Mouse (Mus musculus) cerebellum, adult 9-11 months (tissue): ENCODE results near the gene Zfp605.
"Not testable (repeated sequence)": the region's sequence is repeated elsewhere in the genome, so short reads cannot be mapped to it uniquely, and the experiment has no call there.

Source experiments
- DNase-seq: peaks from one replicate; pipeline ENCODE4 v3.0.0; 2022

The Zfp605 gene

DNA sequence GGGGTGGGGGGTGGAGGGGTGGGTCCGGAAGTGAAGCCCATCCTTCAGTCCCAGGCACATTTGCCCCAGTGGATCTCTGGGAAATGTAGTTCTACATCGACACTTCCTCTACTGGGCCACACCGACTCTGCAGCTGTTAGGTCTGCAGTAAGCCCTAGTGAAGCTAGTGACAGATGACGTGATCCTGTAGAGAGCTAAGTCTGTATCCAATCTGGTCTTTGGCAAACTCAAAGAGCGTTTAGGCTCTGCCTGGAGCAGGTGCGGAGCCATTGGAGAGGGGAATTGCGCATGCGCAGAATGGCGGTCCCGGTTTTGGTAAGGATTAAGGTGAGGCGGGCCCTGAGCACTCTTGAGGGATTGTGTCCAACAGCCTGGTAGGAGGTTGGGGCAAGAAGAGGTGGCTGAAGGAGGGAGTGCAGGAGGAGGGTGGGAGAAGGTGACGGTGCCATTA lies at the start of gene Zfp605:
Gene Zfp605, plus strand, starts transcription at position 102 of the 451 bp plus-strand sequence.
- DNase-seq = peak; percentile 95

DNA sequence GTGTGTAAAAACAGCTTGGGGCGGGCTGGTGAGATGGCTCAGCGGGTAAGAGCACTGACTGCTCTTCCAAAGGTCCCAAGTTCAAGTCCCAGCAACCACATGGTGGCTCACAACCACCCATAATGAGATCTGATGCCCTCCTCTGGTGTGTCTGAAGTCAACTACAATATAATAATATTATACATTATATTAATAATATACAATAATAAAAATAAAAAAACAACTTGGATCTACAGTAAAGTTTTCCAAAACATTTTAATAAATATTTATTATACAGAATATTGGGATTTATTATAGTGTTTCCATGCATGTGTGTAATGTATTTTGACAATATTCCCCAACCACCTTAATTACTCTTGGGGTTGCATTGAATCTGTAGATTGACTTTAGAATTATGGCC lies 37.5 kb upstream of the Zfp605 start, which contains the start of gene Gm17655:
Gene Gm17655, minus strand, starts transcription at position 101 of the 400 bp plus-strand sequence.
- DNase-seq = not testable (repeated sequence)

DNA sequence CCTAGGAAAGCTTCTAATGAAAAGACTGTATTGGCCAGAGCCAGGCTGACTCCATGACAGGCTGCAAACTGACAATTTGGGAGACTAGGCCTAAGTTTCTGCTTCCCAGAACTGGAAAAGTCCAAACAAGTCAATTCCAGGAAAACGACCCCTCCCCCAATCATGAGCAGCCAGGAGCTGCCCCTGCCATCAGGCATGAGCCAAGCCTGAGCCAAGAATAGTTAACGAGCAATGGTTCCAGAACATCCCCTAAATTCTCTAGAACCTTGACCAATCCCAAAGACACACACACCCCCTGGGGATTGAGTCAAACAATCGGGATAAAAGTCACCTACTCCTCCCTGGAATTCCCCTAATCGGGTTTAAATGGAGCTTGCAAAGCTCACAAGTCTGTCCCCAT lies 26.9 kb upstream of the Zfp605 start:
- no peak for DNase-seq

GRCm38 (mm10) chr5:110086161-110086866 lies 23.6 kb upstream of the Zfp605 start:
- no peak for DNase-seq

GRCm38 (mm10) chr5:110091546-110091945 lies 18.3 kb upstream of the Zfp605 start:
- no peak for DNase-seq

GRCm38 (mm10) chr5:110094030-110094846 lies 15.7 kb upstream of the Zfp605 start, which contains the start of gene Gm35315:
Gene Gm35315 (minus strand): TSS chr5:110094420.
- DNase-seq = peak; percentile 93

DNA sequence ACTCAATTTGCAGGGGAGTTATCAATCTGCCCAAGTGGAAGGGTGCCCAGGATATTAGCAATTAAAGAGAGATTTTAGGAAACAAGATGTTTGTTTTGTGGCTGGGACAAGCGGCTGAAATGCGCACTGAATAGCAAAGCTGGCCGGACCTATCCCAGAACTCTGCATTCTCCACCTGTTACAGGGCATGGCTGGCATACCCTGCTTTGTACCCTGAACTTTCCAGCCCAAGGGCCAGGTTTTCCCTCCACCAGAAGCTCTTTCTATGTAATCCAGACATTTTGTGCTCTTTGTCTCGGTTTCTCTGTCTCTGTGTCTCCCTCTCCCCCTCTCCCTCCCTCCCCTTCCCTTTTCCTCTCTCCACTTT lies 15.1 kb upstream of the Zfp605 start:
- DNase-seq = no peak

- peak; percentile 52 for DNase-seq
These were observed 10.9 kb upstream of the Zfp605 start for GRCm38 (mm10) chr5:110098991-110099477.

DNA sequence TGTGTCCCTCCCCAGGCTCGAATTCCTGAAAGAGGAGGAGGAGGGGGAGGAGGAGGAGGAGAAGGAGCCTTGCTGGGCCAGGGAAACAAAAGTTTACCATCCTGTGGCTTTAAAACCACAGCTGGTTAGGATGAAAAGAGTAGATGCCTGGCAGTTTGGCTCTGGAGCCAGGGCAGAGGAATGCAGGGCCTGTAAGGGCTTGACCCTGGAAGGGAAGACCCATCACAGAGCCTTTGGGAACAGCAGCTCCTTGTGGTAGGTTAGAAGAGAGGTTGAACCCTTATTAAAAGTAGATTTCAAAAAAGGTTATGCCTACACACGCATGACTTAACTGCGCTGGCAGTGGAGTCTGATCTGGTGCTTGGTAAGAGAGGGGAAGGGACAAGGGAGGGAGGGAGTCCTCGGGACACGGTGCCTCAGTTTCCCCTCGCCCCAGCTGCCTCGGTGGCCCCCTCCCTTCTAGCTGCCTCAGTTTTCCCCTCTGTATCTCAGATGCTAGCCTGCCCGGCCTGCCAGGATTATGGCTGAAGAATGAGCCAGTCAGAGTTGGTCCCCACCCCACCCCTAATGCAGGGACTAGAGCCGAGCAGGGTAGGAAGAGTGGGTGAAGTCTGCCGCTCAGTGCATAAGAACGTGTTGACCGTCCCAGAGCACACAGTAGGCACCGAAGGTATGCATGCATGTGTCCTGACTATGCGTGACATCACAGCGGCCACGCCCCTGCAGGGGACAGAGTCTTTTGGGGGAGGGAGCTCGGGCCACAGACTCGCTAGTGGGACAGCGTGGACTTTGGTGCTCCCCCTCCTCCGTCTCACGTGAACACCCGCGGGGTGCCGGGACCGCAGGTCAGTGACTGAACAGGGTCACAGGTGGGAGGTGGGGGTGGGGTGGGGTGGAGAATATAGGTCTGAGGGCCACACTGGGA lies 10.0 kb upstream of the Zfp605 start, which contains the start of gene Plcxd1:
Gene Plcxd1, plus strand, starts transcription at position 314 of the 925 bp plus-strand sequence.
- DNase-seq = peak; percentile 71

- peak; percentile 78 for DNase-seq
These were observed 8.8 kb upstream of the Zfp605 start for GRCm38 (mm10) chr5:110100921-110101631.

GRCm38 (mm10) chr5:110101716-110102347 lies 8.1 kb upstream of the Zfp605 start:
- DNase-seq = peak; percentile 85

DNA sequence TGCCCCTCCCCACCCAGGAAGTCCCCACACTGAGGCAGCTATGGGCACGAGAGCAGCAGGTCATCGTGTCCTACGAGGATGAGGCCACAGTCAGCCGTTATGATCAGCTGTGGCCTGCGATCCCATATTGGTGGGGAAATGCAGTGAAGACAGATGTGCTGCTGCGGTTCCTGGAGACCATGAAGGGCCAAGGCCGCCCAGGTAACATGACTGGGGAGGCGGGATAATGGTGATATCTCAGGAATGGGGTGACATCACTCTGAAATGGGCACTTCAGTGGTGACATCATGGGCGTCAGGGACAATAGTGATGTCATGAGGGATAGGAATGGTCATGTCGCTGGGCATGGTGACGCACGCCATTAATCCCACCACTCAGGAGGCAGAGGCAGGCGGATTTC lies 7.5 kb upstream of the Zfp605 start:
- DNase-seq = no peak

DNA sequence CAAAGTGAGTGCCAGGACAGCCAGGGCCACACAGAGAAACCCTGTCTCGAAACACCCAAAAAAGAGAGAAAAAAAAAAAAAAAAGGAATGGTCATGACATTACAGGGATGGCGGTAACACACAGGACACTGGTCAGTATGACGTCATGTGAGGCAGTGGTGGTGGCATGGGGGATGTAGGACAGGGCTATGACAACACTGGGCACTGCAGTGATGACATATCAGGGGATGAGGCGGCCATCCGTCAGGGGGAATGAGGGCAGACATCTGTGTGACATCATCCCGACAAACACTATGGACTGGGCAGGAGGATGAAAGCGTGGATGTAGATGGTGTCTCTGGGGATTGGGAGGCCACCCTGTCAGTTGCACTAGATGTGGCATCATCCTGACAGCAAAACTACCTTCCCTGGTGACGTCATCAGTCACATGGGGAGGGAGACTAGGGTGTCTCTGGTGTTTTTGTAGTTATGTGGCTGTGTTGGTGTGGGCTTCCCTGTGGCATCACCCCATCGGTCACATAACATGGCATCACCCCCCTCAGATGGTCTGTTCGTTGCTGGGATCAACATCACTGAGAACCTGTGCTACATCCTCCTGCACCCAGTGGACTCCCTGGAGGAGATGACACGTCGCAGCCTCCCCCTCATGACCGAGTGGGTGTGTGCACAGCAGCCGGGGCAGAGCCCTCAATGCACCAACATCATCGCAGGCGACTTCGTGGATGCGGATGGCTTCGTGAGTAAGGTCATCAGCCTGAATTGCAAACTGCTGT lies 6.9 kb upstream of the Zfp605 start:
- DNase-seq = peak; percentile 55

DNA sequence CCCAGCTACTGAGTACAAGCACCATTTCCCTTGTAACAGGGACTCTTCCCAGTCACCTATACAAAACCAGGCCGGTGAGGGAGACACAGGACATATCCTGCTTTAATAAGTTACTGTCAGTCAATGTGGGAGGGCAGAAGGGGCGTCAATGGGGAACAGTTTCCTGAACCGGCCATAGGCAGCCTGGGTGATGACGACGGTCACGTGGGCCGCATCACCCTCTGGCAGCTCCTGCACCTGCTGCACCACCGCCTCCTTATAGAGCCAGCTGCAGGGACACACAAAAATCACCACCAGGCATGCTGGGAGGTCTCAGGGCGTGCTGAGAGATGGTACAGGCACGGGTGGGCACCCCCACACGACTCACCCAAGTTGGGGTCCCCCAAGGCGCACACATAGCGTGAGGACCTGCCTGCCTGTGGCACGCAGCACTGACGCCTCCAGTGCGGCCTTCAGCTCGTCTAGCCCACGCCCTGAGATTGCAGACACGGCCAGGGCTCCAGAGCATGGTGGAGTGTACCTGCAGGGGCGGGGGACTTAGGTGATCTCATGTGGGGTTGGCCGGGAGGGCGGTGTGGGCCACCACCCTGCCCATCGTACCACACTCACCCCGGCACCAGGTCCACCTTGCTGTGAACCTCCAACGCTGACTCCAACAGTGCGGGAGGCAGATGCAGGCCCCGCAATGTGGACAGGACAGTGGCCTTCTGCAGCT lies 5.8 kb upstream of the Zfp605 start:
- DNase-seq = peak; percentile 61

DNA sequence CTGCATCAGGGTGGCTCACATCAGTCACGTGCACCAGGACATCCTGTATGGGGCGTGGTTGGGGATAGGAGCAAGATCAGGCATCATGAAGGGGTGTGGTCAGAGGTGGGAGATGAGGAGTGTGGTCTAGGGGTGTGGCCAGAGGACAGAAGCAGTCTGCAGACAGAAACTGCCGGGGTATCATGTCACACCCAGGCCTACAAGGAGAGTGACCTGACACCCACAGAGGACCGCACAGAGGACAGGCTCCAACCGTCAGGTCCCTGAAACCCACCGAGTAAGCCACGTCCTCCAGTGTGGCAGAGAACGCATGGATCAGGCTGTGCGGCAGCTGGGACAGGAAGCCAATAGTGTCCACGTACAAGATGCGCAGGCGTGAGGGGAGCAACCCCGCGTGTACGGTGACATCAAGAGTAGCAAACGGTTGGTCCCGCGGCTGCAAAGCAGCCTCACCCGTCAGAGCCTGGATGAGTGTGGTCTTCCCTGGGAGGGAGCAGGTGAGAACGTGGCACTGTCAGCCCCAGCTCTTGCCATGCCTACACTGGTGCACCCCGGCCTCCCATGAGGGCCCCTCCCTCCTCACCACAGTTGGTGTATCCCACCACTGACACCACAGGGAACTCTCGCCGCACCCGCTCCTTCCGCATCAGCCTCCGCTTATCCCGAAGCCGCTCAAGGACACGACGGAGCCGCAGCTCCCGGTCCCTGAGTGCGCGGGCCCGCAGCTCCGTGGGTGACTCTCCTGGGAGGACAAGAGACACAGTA lies 5.1 kb upstream of the Zfp605 start:
- DNase-seq = peak; percentile 65

- DNase-seq = peak; percentile 75
These were observed 3.6 kb upstream of the Zfp605 start for GRCm38 (mm10) chr5:110106140-110106871.

- DNase-seq = peak; percentile 82
These were observed 2.9 kb upstream of the Zfp605 start for GRCm38 (mm10) chr5:110106901-110107564.
